ENCODE assay signal across 8 mouse cellular contexts in the genomic region with DNA sequence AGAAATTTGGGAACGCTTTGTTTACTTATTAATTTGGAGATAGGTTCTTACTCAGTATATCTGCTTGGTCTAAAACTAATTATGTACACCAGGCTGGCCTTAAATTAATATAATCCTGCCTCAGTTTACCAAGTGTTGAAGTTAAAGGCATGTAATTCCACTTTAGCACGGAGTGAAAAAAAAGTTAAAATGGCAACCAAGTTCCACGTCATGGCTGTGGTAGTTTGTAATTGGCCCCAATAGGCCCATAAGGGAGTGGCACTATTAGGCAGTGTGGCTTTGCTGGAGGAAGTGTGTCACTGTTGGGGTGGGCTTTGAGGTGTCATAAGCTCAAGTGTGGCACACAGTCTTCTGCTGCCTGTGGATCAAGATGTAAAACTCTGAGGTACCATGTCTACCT. TPM values are rescaled to one million over a fixed set of nuclear protein-coding genes. Genes with fewer than 3 reads are reported as not detected.
DNase-seq lines count a peak whose midpoint lies in the region; ATAC-seq and TF ChIP-seq lines count a peak whose summit lies in the region.

No protein-coding gene starts in this region.

- TF ChIP-seq POLR2A in bone marrow macrophage, adult 2 months (IDR thresholded peaks at IDR 0.05; ENCODE audit: borderline replicate concordance, low read depth, low read length), result no peak

- H3K36me3 ChIP-seq in hindbrain, embryonic 15.5 days, result no peaks in the 10 kb centered on the region
- no peaks in the 10 kb centered on the region for H3K36me3 ChIP-seq in midbrain, embryonic 13.5 days

- peak overlapping the region; percentile 95 for H3K9ac ChIP-seq in hindbrain, embryonic 15.5 days
- peak overlapping the region; percentile 89 for H3K9ac ChIP-seq in midbrain, embryonic 13.5 days (replicated peaks)

- 53% methylated on average over 3 of the region's 3 CpGs for WGBS in hindbrain, embryonic 15.5 days
- WGBS in midbrain, embryonic 13.5 days, result 54% methylated on average over 3 of the region's 3 CpGs

- no peak for ATAC-seq in hindbrain, embryonic 15.5 days (ENCODE audit: low FRiP score, low read depth)
- no peak for ATAC-seq in midbrain, embryonic 13.5 days

- no peaks in the 10 kb centered on the region for H3K27me3 ChIP-seq in hindbrain, embryonic 15.5 days
- no peaks in the 10 kb centered on the region for H3K27me3 ChIP-seq in midbrain, embryonic 13.5 days

- peak overlapping the region; percentile 88 for H3K4me3 ChIP-seq in left cerebral cortex, adult 2 months
- H3K4me3 ChIP-seq in bone marrow macrophage, adult 2 months (ENCODE audit: insufficient read depth, low read length), result peak overlapping the region; percentile 74
- peak overlapping the region; percentile 97 for H3K4me3 ChIP-seq in hindbrain, embryonic 15.5 days
- peak overlapping the region; percentile 88 for H3K4me3 ChIP-seq in midbrain, embryonic 13.5 days (replicated peaks)

- intact Hi-C loops in left cerebral cortex, adult 2 months (cut with DNase I), result loop anchor here (5.0 kb wide), 1 partner anchor 90 kb away; the partner anchor contains the start of gene Tbr1
- intact Hi-C loops in left cerebral cortex, postnatal 14 days (cut with DNase I), result loop anchor here (5.0 kb wide), 1 partner anchor 95 kb away; no protein-coding TSS in a partner anchor

- H3K4me1 ChIP-seq in bone marrow macrophage, adult 2 months (ENCODE audit: control insufficient read depth, insufficient read depth, low read length), result peaks cover 10% of the 10 kb centered on the region
- H3K4me1 ChIP-seq in hindbrain, embryonic 15.5 days (replicated peaks), result peaks cover 14% of the 10 kb centered on the region
- peaks cover 16% of the 10 kb centered on the region for H3K4me1 ChIP-seq in midbrain, embryonic 13.5 days (replicated peaks)

- no peak for DNase-seq in left cerebral cortex, adult 2 months (ENCODE audit: extremely low spot score in 1 of 2, low spot score in 2 of 2)
- DNase-seq in left cerebral cortex, postnatal 14 days (ENCODE audit: low spot score in 2 of 2), result no peak
- DNase-seq in urinary bladder, adult 18-20 months (ENCODE audit: low spot score in 2 of 2), result no peak
- no peak for DNase-seq in right cerebral cortex, postnatal 36 days (ENCODE audit: low spot score in 2 of 2)
- DNase-seq in lung, adult 18-20 months, result no peak

- peak overlapping the region; percentile 82; the same call in 1 of the 2 replicates for H3K27ac ChIP-seq in left cerebral cortex, adult 2 months
- 0 out of 2 replicates have a peak overlapping the region, but pooled peaks have one; percentile 4 for H3K27ac ChIP-seq in bone marrow macrophage, adult 2 months (ENCODE audit: insufficient read depth, low read depth, low read length)
- no peak overlapping the region for H3K27ac ChIP-seq in hindbrain, embryonic 15.5 days (replicated peaks)
- H3K27ac ChIP-seq in midbrain, embryonic 13.5 days, result no peak overlapping the region

- no peaks in the 10 kb centered on the region for H3K9me3 ChIP-seq in hindbrain, embryonic 15.5 days
- no peaks in the 10 kb centered on the region for H3K9me3 ChIP-seq in midbrain, embryonic 13.5 days

- peak overlapping the region; percentile 86 for H3K4me2 ChIP-seq in hindbrain, embryonic 15.5 days
- peak overlapping the region; percentile 86 for H3K4me2 ChIP-seq in midbrain, embryonic 13.5 days (replicated peaks)

- no peak for TF ChIP-seq CTCF in left cerebral cortex, adult 2 months (IDR thresholded peaks at IDR 0.05)
- TF ChIP-seq CTCF in bone marrow macrophage, adult 2 months (IDR thresholded peaks at IDR 0.05; ENCODE audit: low read depth, low read length), result no peak

RNA-seq across cellular contexts. Expression of gene Psmd14, which starts 1.0 kb away (rescaled TPM):
- total RNA-seq in left cerebral cortex, adult 2 months (2021), result 100 to 1,000 TPM in 1 of 2 experiments, 10 to 100 TPM in 1; 96.3 to 110 TPM
- 100 to 1,000 TPM; 102 to 108 TPM for total RNA-seq in left cerebral cortex, postnatal 14 days (2021)
- polyA plus RNA-seq in bone marrow macrophage, adult 2 months (2012; ENCODE audit: insufficient read depth, insufficient read length, missing spikeins), result 70.7 and 70.9 TPM in 2 replicates
- 186 TPM in 2 replicates for polyA plus RNA-seq in hindbrain, embryonic 15.5 days (2015; fragmentation: Nextera tagmentation; extraction: Ambion mirVana)
- 220 and 243 TPM in 2 replicates for polyA plus RNA-seq in midbrain, embryonic 13.5 days (2015; fragmentation: Nextera tagmentation; extraction: Ambion mirVana)

Comparison
In these comparisons a context has a peak if more than half of its experiments do, and no peak if none do; other contexts are left out.
1. H3K27ac ChIP-seq: peak in left cerebral cortex, adult 2 months (single experiment) and bone marrow macrophage, adult 2 months (single experiment); none in hindbrain, embryonic 15.5 days (single experiment) and midbrain, embryonic 13.5 days (single experiment).
2. Peak in every context shown above with its lines, with median percentiles within 50 percentile points of each other: H3K4me3 ChIP-seq.